26 mouse cellular contexts compared by ENCODE assay signal in genomic region chr3:101327248-101327647, GRCm38 (mm10). TPM values are rescaled to one million over a fixed set of nuclear protein-coding genes. Genes with fewer than 3 reads are reported as not detected.
A peak's percentile ranks its signal among the peaks of the same experiment; 100 is the strongest.
DNase-seq lines count a peak whose midpoint lies in the region; ATAC-seq lines count a peak whose summit lies in the region.
"Had no signal": no experiment of that assay in that cellular context is flagged by ENCODE, and none has a peak within 500 bp of the region (broad histone marks: within the 10 kb centered on the region; RNA-seq: fewer than 3 reads in every experiment).

No protein-coding gene starts in this region.

- H3K4me3 ChIP-seq in hindbrain, embryonic 10.5 days, result no peak overlapping the region
- H3K4me3 ChIP-seq in hindbrain, embryonic 12.5 days, result no peak overlapping the region
- no peak overlapping the region for H3K4me3 ChIP-seq in embryonic facial prominence, embryonic 11.5 days (ENCODE audit: low read depth, low read length)
- H3K4me3 ChIP-seq: heart, embryonic 15.5 days; intestine, embryonic 15.5 days; limb, embryonic 12.5 days; liver, embryonic 12.5 days; midbrain, embryonic 10.5 days; neural tube, embryonic 15.5 days had no signal

- ATAC-seq in hindbrain, embryonic 12.5 days (ENCODE audit: low FRiP score), result no peak
- no peak for ATAC-seq in embryonic facial prominence, embryonic 11.5 days (replicated peaks; ENCODE audit: insufficient number of reproducible peaks, low FRiP score, low TSS enrichment, low read depth)
- ATAC-seq: hindbrain, embryonic 16.5 days; intestine, embryonic 15.5 days; liver, embryonic 12.5 days; midbrain, embryonic 16.5 days had no signal

- WGBS in hindbrain, embryonic 10.5 days, result 58% methylated on average over 2 of the region's 2 CpGs
- 67% methylated on average over 2 of the region's 2 CpGs for WGBS in hindbrain, embryonic 12.5 days
- WGBS in embryonic facial prominence, embryonic 11.5 days, result 49% methylated on average over 2 of the region's 2 CpGs

- H3K4me1 ChIP-seq in hindbrain, embryonic 10.5 days (replicated peaks), result peaks cover 8% of the 10 kb centered on the region; the same call in 1 of the 2 replicates
- no peaks in the 10 kb centered on the region for H3K4me1 ChIP-seq in hindbrain, embryonic 12.5 days
- no peaks in the 10 kb centered on the region for H3K4me1 ChIP-seq in embryonic facial prominence, embryonic 11.5 days (ENCODE audit: control insufficient read depth, insufficient read depth, low read length)
- H3K4me1 ChIP-seq: heart, embryonic 15.5 days; intestine, embryonic 15.5 days; neural tube, embryonic 15.5 days had no signal

- 0 out of 2 replicates have a peak overlapping the region, but pooled peaks have one; percentile 14 for H3K27ac ChIP-seq in hindbrain, embryonic 10.5 days
- H3K27ac ChIP-seq in hindbrain, embryonic 12.5 days, result no peak overlapping the region
- H3K27ac ChIP-seq in embryonic facial prominence, embryonic 11.5 days (replicated peaks; ENCODE audit: low read depth, low read length), result 0 out of 2 replicates have a peak overlapping the region, but pooled peaks have one; percentile 9
- H3K27ac ChIP-seq: heart, embryonic 15.5 days; intestine, embryonic 15.5 days; liver, embryonic 12.5 days; midbrain, embryonic 10.5 days; neural tube, embryonic 15.5 days had no signal

- H3K36me3 ChIP-seq in hindbrain, embryonic 10.5 days, result no peaks in the 10 kb centered on the region
- H3K36me3 ChIP-seq in hindbrain, embryonic 12.5 days, result no peaks in the 10 kb centered on the region
- H3K36me3 ChIP-seq in embryonic facial prominence, embryonic 11.5 days (replicated peaks; ENCODE audit: control insufficient read depth, insufficient read depth, low read depth, low read length), result no peaks in the 10 kb centered on the region
- H3K36me3 ChIP-seq: heart, embryonic 15.5 days; intestine, embryonic 15.5 days; limb, embryonic 12.5 days; liver, embryonic 12.5 days; midbrain, embryonic 10.5 days; neural tube, embryonic 15.5 days had no signal

- no peak overlapping the region for H3K9ac ChIP-seq in hindbrain, embryonic 12.5 days
- H3K9ac ChIP-seq in embryonic facial prominence, embryonic 11.5 days (replicated peaks; ENCODE audit: low read length), result no peak overlapping the region
- H3K9ac ChIP-seq: forebrain, postnatal 0 days; heart, embryonic 15.5 days; intestine, embryonic 15.5 days; limb, embryonic 12.5 days; liver, embryonic 12.5 days; neural tube, embryonic 15.5 days had no signal

- no peaks in the 10 kb centered on the region for H3K9me3 ChIP-seq in hindbrain, embryonic 10.5 days
- no peaks in the 10 kb centered on the region for H3K9me3 ChIP-seq in hindbrain, embryonic 12.5 days (replicated peaks)
- no peaks in the 10 kb centered on the region for H3K9me3 ChIP-seq in embryonic facial prominence, embryonic 11.5 days (replicated peaks; ENCODE audit: control insufficient read depth, low read length)
- H3K9me3 ChIP-seq: heart, embryonic 15.5 days; intestine, embryonic 15.5 days; limb, embryonic 12.5 days; liver, embryonic 12.5 days; midbrain, embryonic 10.5 days had no signal

- no peak for DNase-seq in hindbrain, embryonic 10.5 days (ENCODE audit: low spot score)
- peak; percentile 60 for DNase-seq in ES-CJ7 (ENCODE audit: low read depth, low spot score)
- DNase-seq in embryonic facial prominence, embryonic 11.5 days (ENCODE audit: low spot score), result no peak
- DNase-seq in urinary bladder, postnatal 4 days (ENCODE audit: low spot score in 2 of 2), result no peak
- DNase-seq in thymus, postnatal 0 days (ENCODE audit: low spot score), result no peak
- DNase-seq in c-Kit-positive CD71-positive TER-119-positive erythroid progenitor cells, embryonic 14.5 days (ENCODE audit: low spot score), result no peak
- DNase-seq: cerebellum, adult 18-20 months; cerebellum, postnatal 25 days; forebrain, postnatal 0 days; gastrocnemius, postnatal 36 days; heart, postnatal 4 days; kidney, adult 8-10 months; kidney, postnatal 10 days; lung, adult 18-20 months; lung, postnatal 10 days; right cerebral cortex, postnatal 14 days; spleen, adult 18-20 months had no signal

- H3K4me2 ChIP-seq in hindbrain, embryonic 12.5 days (replicated peaks), result no peak overlapping the region
- H3K4me2 ChIP-seq in embryonic facial prominence, embryonic 11.5 days (ENCODE audit: low read depth, low read length), result no peak overlapping the region
- H3K4me2 ChIP-seq: heart, embryonic 15.5 days; intestine, embryonic 15.5 days; limb, embryonic 12.5 days; liver, embryonic 12.5 days; neural tube, embryonic 15.5 days had no signal

- H3K27me3 ChIP-seq in hindbrain, embryonic 10.5 days (ENCODE audit: insufficient read depth, poor library complexity, severe bottlenecking), result no peaks in the 10 kb centered on the region; the same call in 1 of the 2 replicates
- no peaks in the 10 kb centered on the region for H3K27me3 ChIP-seq in hindbrain, embryonic 12.5 days
- H3K27me3 ChIP-seq in embryonic facial prominence, embryonic 11.5 days (ENCODE audit: control insufficient read depth, insufficient read depth, low read length), result no peaks in the 10 kb centered on the region
- H3K27me3 ChIP-seq: heart, embryonic 15.5 days; intestine, embryonic 15.5 days; limb, embryonic 12.5 days; liver, embryonic 12.5 days; neural tube, embryonic 15.5 days had no signal

RNA-seq across cellular contexts. Expression of gene Cd2, which starts 39.5 kb away (rescaled TPM):
- polyA plus RNA-seq in hindbrain, embryonic 10.5 days (2016; fragmentation: Nextera tagmentation; extraction: Ambion mirVana), result 0.21 and 0.35 TPM in 2 replicates
- not detected in 2 replicates for polyA plus RNA-seq in hindbrain, embryonic 12.5 days (2016; fragmentation: Nextera tagmentation; extraction: Ambion mirVana)
- polyA plus RNA-seq in embryonic facial prominence, embryonic 11.5 days (2014; fragmentation: Nextera tagmentation; extraction: Ambion mirVana), result 0.53 TPM in 1 of 2 replicates, not detected in the other
- polyA plus RNA-seq in thymus, postnatal 0 days (2015; fragmentation: Nextera tagmentation; extraction: Ambion mirVana), result 236 and 256 TPM in 2 replicates
- polyA plus RNA-seq: limb, embryonic 12.5 days; liver, embryonic 12.5 days; midbrain, embryonic 16.5 days; neural tube, embryonic 15.5 days had no signal

RNA-seq across cellular contexts. Expression of gene Igsf3, which starts 49.6 kb away (rescaled TPM):
- polyA plus RNA-seq in hindbrain, embryonic 10.5 days (2016; fragmentation: Nextera tagmentation; extraction: Ambion mirVana), result 29.9 and 37.4 TPM in 2 replicates
- 61.9 and 66.4 TPM in 2 replicates for polyA plus RNA-seq in hindbrain, embryonic 12.5 days (2016; fragmentation: Nextera tagmentation; extraction: Ambion mirVana)
- 40.6 and 42.3 TPM in 2 replicates for polyA plus RNA-seq in embryonic facial prominence, embryonic 11.5 days (2014; fragmentation: Nextera tagmentation; extraction: Ambion mirVana)
- polyA plus RNA-seq in thymus, postnatal 0 days (2015; fragmentation: Nextera tagmentation; extraction: Ambion mirVana), result 28.8 and 35.7 TPM in 2 replicates

Comparison
In these comparisons a context has a peak if more than half of its experiments do, and no peak if none do; other contexts are left out.
1. RNA of gene Cd2, which starts 39.5 kb away (polyA plus RNA-seq): 236 to 256 TPM in thymus, postnatal 0 days; 0.21 to 0.35 TPM in hindbrain, embryonic 10.5 days, 0.53 TPM in embryonic facial prominence, embryonic 11.5 days and not detected in hindbrain, embryonic 12.5 days; every median in the first group is over 100 times any median in the second.